Mouse (Mus musculus) urinary bladder, adult 2 months (tissue): Measurements from ENCODE around the gene Btd. TPM values are rescaled to one million over a fixed set of nuclear protein-coding genes. Genes with fewer than 3 reads are reported as not detected.

Experiments
- DNase-seq: peaks from one replicate; pipeline ENCODE4 v3.0.0; 2022; ENCODE audit warnings: low spot score
- polyA plus RNA-seq: library from polyadenylated mRNA; depleted of rRNA; stranded (reverse); fragments of >200 nt; gene quantifications from 2 replicates; pipeline ENCODE4 v1.2.3, GENCODE M21; 2012

Gene Btd
- polyA plus RNA-seq, 1 experiment = 25.4 TPM

GRCm38 (mm10) chr14:31664903-31665565, 24.2 kb downstream of the Btd start:
- no peak for DNase-seq

DNA sequence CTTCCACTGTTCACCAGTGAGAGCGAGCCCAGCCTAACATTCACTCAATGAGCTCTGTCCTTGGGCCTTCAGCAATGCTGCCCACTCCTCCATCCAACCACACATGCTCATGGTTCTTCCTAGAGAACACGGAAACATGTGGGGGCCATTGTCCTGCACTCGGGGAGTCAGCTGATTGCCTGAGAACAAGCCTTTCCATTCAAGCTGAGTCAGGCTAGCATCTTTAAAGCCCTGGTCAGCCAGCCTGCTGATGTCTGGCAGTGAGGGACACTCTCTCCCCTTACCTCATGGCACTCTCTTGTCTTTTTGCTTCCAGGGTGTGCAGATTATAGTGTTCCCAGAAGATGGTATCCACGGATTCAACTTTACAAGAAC, 24.7 kb downstream of the Btd start:
- no peak for DNase-seq

DNA sequence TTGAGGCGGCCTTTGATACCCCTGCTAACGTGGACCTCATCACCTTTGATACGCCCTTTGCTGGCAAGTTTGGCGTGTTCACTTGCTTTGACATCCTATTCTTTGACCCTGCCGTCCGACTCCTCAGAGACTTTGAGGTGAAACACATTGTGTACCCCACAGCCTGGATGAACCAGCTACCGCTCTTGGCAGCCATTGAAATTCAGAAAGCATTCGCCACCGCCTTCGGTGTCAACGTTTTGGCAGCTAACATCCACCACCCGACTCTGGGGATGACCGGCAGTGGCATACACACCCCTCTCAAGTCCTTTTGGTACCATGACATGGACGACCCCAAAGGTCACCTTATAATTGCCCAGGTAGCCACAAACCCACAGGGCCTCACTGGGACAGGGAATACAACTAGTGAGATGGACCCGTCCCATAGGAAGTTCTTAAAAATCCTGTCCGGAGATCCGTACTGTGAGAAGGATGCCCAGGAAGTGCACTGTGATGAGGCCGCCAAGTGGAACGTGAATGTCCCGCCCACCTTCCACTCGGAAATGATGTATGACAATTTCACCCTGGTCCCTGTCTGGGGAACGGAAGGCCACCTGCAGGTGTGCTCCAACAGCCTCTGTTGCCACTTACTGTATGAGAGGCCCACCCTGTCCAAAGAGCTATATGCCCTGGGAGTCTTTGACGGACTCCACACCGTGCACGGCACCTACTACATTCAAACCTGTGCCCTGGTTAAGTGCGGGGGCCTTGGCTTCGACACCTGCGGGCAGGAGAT, 26.3 kb downstream of the Btd start:
- DNase-seq = no peak

- DNase-seq = no peak
These were observed 26.9 kb downstream of the Btd start for GRCm38 (mm10) chr14:31667741-31668140.

DNA sequence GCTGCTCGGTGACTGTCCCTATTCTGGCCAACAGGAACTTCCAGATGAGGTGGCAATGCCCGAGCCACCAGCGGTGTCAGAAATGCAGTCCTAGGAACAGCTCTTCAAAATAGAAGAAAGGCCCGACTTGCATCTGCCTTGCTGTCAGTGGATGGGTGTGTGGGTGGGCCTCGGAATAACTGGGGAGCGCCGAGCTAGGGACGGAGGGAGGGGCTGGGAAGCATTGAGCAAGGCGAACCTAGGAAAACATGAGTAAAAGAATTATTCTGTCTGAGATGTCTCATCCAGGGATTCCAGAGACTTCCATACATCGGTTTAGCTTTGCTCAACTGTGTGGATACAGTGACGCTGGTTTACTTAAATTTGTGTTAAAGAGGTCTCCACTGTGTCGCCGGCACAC, 27.5 kb downstream of the Btd start:
- no peak for DNase-seq

DNA sequence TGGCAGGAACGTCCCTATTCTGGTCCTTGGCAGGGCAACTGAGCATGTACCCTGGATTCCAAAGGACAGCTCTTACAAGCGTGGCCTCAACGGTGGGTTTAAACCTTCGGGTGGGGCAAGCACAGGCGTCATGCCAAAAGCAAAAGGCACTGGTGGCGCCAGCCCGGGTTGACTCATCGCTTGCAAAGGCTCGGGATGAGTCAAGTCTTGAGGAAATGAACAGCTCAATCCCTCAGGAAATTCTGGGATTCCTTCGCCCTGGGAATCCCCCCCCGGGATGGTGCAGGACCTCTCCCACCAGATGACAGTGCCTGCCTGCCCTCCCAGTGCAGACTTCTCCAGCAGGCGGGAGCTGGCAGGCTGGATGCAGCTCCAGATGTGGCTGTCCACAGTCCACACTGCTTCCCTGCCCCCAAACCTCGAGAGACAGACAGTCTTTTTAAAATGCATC, 28.4 kb downstream of the Btd start:
- DNase-seq = peak; percentile 55

DNA sequence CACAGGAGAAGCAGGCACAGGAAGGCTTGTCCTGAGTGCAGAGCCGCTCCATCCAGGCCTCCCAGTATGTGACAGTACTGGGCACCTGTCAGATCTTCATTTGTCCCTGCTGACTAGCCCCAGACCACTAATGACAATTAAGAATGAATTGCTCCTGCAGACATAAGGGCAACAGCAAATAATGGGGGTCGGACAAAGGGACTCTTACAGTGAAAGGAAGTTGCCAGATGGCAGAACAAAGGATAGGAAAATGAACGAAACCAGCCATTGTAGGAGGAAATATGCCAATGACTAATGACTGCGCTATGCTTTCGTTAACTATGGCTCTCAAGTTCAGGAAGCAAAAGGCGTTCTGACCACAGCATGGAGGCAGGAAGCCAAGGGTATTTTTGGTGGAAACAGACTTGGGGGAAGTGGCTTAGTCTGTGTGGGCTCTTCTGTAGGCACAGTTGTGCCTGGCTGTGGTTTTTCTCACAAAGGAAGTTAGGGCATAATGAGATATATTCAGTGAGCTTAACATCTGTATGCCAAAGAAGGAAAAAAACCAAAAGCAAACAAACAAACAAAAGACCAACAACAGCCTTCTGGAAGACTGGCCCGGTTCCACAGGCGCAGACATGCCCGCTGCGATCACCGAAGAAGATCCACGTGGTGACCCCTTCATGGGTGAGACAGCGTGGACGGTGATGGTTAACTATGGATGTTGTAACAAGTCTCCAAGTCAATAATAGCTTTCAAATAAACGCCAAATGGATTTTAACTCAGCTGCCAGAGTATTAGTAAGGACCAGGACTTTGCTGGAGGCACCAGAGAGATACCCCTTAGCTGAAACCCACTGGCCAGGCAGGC, 29.0 kb downstream of the Btd start:
- DNase-seq = no peak

DNA sequence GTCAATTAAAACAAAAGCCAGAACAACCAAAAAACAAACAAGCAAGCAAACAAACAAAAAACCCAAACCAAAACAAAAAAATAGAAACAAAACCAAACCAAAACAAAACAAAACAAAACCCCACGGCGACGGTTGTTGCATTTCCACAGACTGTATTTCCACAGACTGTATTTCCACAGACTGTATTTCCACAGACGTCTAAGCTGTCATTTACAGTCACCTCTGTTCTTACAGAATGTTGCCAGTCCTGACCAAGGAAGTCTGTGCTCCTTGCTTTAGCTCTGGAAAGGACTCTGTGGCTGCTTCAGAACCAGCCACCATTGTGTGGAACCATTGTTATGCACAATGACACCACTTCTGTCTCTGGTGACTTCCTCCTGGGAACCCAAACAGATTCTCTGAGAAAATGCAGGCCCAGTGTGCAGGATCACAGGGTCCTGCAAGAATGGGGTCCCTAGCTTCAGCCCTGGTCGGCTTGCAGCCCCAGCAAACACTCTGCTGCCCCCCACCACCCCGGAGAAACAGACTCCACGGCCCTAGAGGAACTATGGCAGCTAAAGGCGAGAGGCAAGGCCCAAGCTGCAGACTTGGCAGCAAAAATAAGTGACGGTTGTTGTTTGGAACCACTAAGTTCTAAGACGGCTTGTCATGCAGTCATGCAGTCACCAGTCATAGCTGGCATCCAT, 30.9 kb downstream of the Btd start:
- DNase-seq = no peak

DNA sequence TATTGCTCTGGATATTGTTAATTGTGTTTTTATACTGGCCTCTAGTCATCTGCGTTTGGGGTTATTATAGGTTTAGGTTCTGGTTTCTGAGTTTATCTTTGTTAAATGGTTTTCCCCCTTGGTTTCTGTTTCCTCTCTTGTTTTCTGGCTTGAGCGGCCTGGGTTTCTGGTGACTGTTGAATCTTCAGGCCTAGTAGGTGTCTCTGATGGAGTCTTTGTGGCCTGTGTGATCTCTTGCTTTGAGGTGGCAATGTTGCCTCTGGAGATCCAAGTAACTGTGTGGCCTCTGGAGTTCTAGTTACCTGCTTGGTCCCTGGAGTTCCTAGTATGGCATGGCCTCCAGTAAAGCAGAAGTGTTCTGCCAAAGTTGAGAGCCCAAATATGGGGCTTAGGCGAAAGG, 39.8 kb downstream of the Btd start:
- no peak for DNase-seq

GRCm38 (mm10) chr14:31681291-31681690, 40.5 kb downstream of the Btd start:
- no peak for DNase-seq

DNA sequence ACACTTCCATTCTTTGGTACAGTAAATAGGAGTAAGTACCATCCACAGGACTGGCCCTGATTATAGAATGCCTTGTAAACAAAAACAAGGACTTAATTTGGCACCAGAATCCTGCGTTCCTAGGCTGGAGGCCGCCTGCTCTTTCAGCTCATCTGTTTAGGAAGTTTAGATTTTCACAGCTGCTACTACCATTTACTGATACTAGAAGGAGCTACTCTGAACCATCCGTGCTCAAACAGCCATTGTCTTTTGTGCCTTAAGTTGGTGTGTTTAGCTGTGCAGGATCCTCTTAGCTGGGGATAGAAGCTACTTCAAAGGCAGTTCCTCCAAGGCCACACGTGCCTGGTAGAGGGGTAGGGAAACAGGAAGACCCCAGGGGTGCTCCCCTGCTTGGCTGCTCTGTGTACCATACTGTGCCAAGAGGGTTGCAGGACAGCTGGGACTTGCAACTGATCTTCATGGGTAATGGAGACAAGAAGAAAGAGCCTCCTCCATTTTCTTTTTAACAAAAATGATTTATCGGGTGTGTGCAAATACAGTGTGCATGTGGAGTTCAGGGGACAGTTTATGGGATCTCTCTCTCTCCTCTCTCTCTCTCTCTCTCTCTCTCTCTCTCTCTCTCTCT, 41.2 kb downstream of the Btd start:
- no peak for DNase-seq

- no peak for DNase-seq
These were observed 42.8 kb downstream of the Btd start for GRCm38 (mm10) chr14:31683610-31684009.

DNA sequence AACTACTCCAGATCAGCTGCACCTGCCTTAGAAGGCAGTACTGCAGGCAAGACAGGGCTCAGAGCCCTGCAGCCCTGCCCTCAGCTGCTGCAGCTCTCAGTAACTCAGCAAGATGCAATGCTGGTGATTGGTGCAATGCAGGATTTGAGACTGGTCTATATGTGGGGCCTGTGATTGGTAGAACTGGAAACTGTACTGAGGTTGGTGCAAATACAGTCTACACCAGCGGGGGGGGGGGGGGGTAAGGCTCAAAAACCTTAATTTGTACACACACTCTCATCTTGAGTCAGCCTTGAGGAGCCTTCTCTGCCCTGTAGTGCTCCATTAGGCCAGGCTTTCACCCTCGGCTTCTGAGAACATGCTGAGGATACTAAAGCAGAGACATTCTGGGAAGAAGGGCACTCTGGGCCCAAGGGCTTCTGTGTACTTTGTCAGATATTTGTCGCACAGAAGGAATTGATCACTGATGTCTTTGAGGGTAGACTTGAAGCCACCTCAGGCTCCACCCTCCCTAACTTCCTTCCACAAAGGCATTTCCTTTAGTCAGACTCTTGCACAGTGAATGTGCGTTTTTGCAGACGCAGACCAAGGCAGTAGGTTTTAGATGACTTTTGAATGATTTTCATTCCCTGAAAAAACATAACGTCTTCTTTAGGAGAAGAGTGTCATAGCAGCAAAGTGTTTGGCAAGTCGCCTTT, 43.7 kb downstream of the Btd start:
- no peak for DNase-seq

DNA sequence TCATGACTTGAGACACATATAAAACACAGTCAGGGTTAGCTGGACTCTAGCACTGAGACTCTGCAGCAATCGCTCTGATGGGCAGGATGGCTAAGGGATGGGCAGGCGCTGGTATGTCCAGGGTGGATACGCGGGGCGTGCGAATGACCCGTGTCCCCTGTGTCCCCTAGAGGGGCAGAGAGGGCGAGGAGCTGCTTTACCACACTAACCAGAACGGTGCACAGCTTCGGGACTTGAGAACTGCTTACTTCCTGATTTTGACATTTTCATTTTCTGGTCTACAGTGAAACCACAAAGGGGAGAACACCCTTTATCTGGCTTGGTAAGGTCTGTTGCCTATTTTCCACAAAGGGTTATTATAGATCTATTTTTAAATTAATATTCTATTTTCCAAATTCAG, 44.9 kb downstream of the Btd start:
- DNase-seq = no peak

- DNase-seq = no peak
These were observed 45.4 kb downstream of the Btd start for GRCm38 (mm10) chr14:31686231-31686630.

GRCm38 (mm10) chr14:31692536-31692935, 51.7 kb downstream of the Btd start:
- no peak for DNase-seq

GRCm38 (mm10) chr14:31696206-31696984, 55.6 kb downstream of the Btd start:
- DNase-seq = no peak

DNA sequence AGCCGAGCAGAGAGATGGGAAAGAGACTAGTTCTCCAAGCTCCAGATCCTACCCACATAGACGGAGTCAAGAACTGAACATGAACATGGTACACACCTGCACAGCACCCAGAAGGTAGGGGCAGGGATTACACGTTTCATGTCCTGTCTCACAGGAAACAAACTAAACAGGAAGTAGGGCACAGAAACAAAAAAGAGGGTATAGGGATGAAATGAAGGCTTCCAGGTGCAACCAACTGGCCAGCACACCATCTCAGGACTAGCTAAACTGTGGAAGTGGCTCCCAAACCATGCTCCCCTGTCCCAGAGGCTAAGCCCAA, 56.1 kb downstream of the Btd start:
- no peak for DNase-seq

GRCm38 (mm10) chr14:31697346-31697745, 56.5 kb downstream of the Btd start:
- DNase-seq = no peak

DNA sequence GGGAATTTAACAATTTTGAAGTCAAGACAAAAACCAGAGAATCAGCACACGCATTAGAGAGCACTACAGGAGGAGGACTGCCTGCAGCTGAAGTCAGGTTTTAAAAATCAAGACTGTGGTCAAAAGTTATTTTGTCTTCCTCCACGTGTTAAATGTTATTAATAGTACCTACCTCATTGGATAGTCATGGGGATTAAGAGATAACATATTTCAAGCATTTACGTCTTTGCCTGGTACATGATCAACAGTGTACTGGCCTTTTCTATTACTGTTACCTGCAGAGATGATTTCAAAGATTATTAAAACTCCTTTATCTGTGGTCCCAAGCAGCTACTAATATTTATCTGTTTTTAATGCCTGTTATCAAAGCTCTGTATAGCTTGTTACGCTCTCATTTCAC, 56.9 kb downstream of the Btd start:
- DNase-seq = no peak
